Mouse (Mus musculus): Measurements from ENCODE around the gene Pars2. TPM values are rescaled to one million over a fixed set of nuclear protein-coding genes. Genes with fewer than 3 reads are reported as not detected.

Pars2 gene
- polyA plus RNA-seq, 1 experiment from 2014 or later, result 16.0 TPM

- H3K4me2 ChIP-seq (ENCODE audit: low read depth, low read length), result no peak overlapping the region
- DNase-seq (ENCODE audit: low spot score) (no peak), ATAC-seq (replicated peaks; ENCODE audit: insufficient number of reproducible peaks, low FRiP score, low TSS enrichment, low read depth) (no peak)
- no peaks in the 10 kb centered on the region for H3K27me3 ChIP-seq (ENCODE audit: control insufficient read depth, insufficient read depth, low read length)
- H3K27ac ChIP-seq (replicated peaks; ENCODE audit: low read depth, low read length), result no peak overlapping the region
- WGBS, result 74% methylated on average over 12 of the region's 12 CpGs
- H3K4me1 ChIP-seq (ENCODE audit: control insufficient read depth, insufficient read depth, low read length), result no peaks in the 10 kb centered on the region; the same call in 1 of the 2 replicates
- H3K4me3 ChIP-seq (ENCODE audit: low read depth, low read length), result no peak overlapping the region
- no peaks in the 10 kb centered on the region for H3K36me3 ChIP-seq (replicated peaks; ENCODE audit: control insufficient read depth, insufficient read depth, low read depth, low read length)
- H3K9ac ChIP-seq (replicated peaks; ENCODE audit: low read length), result no peak overlapping the region
- H3K9me3 ChIP-seq (replicated peaks; ENCODE audit: control insufficient read depth, low read length), result no peaks in the 10 kb centered on the region
Measured at GRCm38 (mm10) chr4:106615637-106616036, 35.2 kb upstream of the Pars2 start.

DNA sequence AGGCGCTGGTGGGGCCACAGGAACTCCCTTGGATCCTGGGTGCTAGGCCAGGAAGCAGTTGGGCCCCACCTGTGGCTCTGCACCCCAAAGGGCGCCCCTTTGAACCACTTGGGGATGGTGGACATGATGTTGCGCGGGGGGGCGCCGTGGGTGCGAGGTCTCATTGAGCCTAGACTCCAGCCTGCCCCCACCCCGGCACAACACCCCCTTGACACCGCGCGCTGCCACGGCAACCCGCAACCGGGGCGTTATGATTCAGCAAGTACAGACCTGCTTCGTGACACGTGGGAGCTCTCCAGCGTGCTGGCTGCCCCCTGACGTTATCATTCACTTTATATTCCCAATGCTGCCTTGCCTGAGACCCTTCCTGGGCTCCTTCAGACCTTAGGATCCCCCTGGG, 33.8 kb upstream of the Pars2 start, which contains the start of gene Lexm:
Gene Lexm (minus strand): TSS at position 186 of the 400 bp plus-strand sequence.
- no peaks in the 10 kb centered on the region; the same call in 1 of the 2 replicates for H3K4me1 ChIP-seq (ENCODE audit: control insufficient read depth, insufficient read depth, low read length)
- no peak within 1 kb of the TSS for H3K9ac ChIP-seq (replicated peaks; ENCODE audit: low read length)
- H3K27me3 ChIP-seq (ENCODE audit: control insufficient read depth, insufficient read depth, low read length), result peaks cover 2% of the 10 kb centered on the region
- no peak within 1 kb of the TSS for H3K27ac ChIP-seq (replicated peaks; ENCODE audit: low read depth, low read length)
- WGBS, result 2% methylated on average over 18 of the region's 19 CpGs
- H3K4me2 ChIP-seq (ENCODE audit: low read depth, low read length), result peak within 1 kb of the TSS; percentile 27
- DNase-seq (ENCODE audit: low spot score) (peak; percentile 52), ATAC-seq (replicated peaks; ENCODE audit: insufficient number of reproducible peaks, low FRiP score, low TSS enrichment, low read depth) (no peak)
- no peaks in the 10 kb centered on the region for H3K9me3 ChIP-seq (replicated peaks; ENCODE audit: control insufficient read depth, low read length)
- no peaks in the 10 kb centered on the region for H3K36me3 ChIP-seq (replicated peaks; ENCODE audit: control insufficient read depth, insufficient read depth, low read depth, low read length)
- H3K4me3 ChIP-seq (ENCODE audit: low read depth, low read length), result no peak within 1 kb of the TSS

GRCm38 (mm10) chr4:106618898-106619297, 32.0 kb upstream of the Pars2 start:
- Histone ChIP-seq H3K36me3 (replicated peaks; ENCODE audit: control insufficient read depth, insufficient read depth, low read depth, low read length) (no peaks in the 10 kb centered on the region), H3K4me1 (ENCODE audit: control insufficient read depth, insufficient read depth, low read length) (no peaks in the 10 kb centered on the region; the same call in 1 of the 2 replicates), H3K4me3 (ENCODE audit: low read depth, low read length) (no peak overlapping the region), H3K4me2 (ENCODE audit: low read depth, low read length) (no peak overlapping the region), H3K27me3 (ENCODE audit: control insufficient read depth, insufficient read depth, low read length) (peaks cover 18% of the 10 kb centered on the region), H3K9me3 (replicated peaks; ENCODE audit: control insufficient read depth, low read length) (no peaks in the 10 kb centered on the region), H3K9ac (replicated peaks; ENCODE audit: low read length) (no peak overlapping the region), H3K27ac (replicated peaks; ENCODE audit: low read depth, low read length) (no peak overlapping the region)
- WGBS, result 85% methylated on average over 4 of the region's 4 CpGs
- no peak for ATAC-seq (replicated peaks; ENCODE audit: insufficient number of reproducible peaks, low FRiP score, low TSS enrichment, low read depth)
- no peak for DNase-seq (ENCODE audit: low spot score)

GRCm38 (mm10) chr4:106621428-106621827, 29.4 kb upstream of the Pars2 start:
- Histone ChIP-seq H3K27me3 (ENCODE audit: control insufficient read depth, insufficient read depth, low read length) (peaks cover 26% of the 10 kb centered on the region), H3K36me3 (replicated peaks; ENCODE audit: control insufficient read depth, insufficient read depth, low read depth, low read length) (no peaks in the 10 kb centered on the region), H3K27ac (replicated peaks; ENCODE audit: low read depth, low read length) (no peak overlapping the region), H3K4me3 (ENCODE audit: low read depth, low read length) (no peak overlapping the region), H3K9me3 (replicated peaks; ENCODE audit: control insufficient read depth, low read length) (no peaks in the 10 kb centered on the region), H3K9ac (replicated peaks; ENCODE audit: low read length) (no peak overlapping the region), H3K4me1 (ENCODE audit: control insufficient read depth, insufficient read depth, low read length) (no peaks in the 10 kb centered on the region; the same call in 1 of the 2 replicates), H3K4me2 (ENCODE audit: low read depth, low read length) (no peak overlapping the region)
- DNase-seq (ENCODE audit: low spot score), result no peak
- 68% methylated on average over 3 of the region's 3 CpGs for WGBS
- no peak for ATAC-seq (replicated peaks; ENCODE audit: insufficient number of reproducible peaks, low FRiP score, low TSS enrichment, low read depth)

- Histone ChIP-seq H3K9me3 (replicated peaks; ENCODE audit: control insufficient read depth, low read length) (no peaks in the 10 kb centered on the region), H3K27ac (replicated peaks; ENCODE audit: low read depth, low read length) (no peak within 1 kb of the TSS), H3K4me2 (ENCODE audit: low read depth, low read length) (no peak within 1 kb of the TSS), H3K27me3 (ENCODE audit: control insufficient read depth, insufficient read depth, low read length) (peaks cover 26% of the 10 kb centered on the region), H3K9ac (replicated peaks; ENCODE audit: low read length) (no peak within 1 kb of the TSS), H3K4me3 (ENCODE audit: low read depth, low read length) (no peak within 1 kb of the TSS), H3K4me1 (ENCODE audit: control insufficient read depth, insufficient read depth, low read length) (no peaks in the 10 kb centered on the region; the same call in 1 of the 2 replicates), H3K36me3 (replicated peaks; ENCODE audit: control insufficient read depth, insufficient read depth, low read depth, low read length) (no peaks in the 10 kb centered on the region)
- 23% methylated on average over 16 of the region's 16 CpGs for WGBS
- no peak for ATAC-seq (replicated peaks; ENCODE audit: insufficient number of reproducible peaks, low FRiP score, low TSS enrichment, low read depth)
- no peak for DNase-seq (ENCODE audit: low spot score)
Measured at GRCm38 (mm10) chr4:106622030-106622493, 28.8 kb upstream of the Pars2 start, which contains the start of gene Ttc22. Gene Ttc22, plus strand, starts transcription at chr4:106622432.

- DNase-seq (ENCODE audit: low spot score) (no peak), ATAC-seq (replicated peaks; ENCODE audit: insufficient number of reproducible peaks, low FRiP score, low TSS enrichment, low read depth) (no peak)
- Histone ChIP-seq H3K9me3 (replicated peaks; ENCODE audit: control insufficient read depth, low read length) (no peaks in the 10 kb centered on the region), H3K9ac (replicated peaks; ENCODE audit: low read length) (no peak overlapping the region), H3K4me2 (ENCODE audit: low read depth, low read length) (no peak overlapping the region), H3K4me3 (ENCODE audit: low read depth, low read length) (no peak overlapping the region), H3K27me3 (ENCODE audit: control insufficient read depth, insufficient read depth, low read length) (peaks cover 26% of the 10 kb centered on the region), H3K36me3 (replicated peaks; ENCODE audit: control insufficient read depth, insufficient read depth, low read depth, low read length) (no peaks in the 10 kb centered on the region), H3K27ac (replicated peaks; ENCODE audit: low read depth, low read length) (no peak overlapping the region), H3K4me1 (ENCODE audit: control insufficient read depth, insufficient read depth, low read length) (no peaks in the 10 kb centered on the region)
- WGBS, result 29% methylated on average over 26 of the region's 28 CpGs
Measured at GRCm38 (mm10) chr4:106622712-106623111, 28.2 kb upstream of the Pars2 start.

GRCm38 (mm10) chr4:106624271-106624670, 26.6 kb upstream of the Pars2 start:
- H3K9me3 ChIP-seq (replicated peaks; ENCODE audit: control insufficient read depth, low read length), result no peaks in the 10 kb centered on the region
- WGBS, result 89% methylated on average over 10 of the region's 10 CpGs
- H3K4me3 ChIP-seq (ENCODE audit: low read depth, low read length), result no peak overlapping the region

DNA sequence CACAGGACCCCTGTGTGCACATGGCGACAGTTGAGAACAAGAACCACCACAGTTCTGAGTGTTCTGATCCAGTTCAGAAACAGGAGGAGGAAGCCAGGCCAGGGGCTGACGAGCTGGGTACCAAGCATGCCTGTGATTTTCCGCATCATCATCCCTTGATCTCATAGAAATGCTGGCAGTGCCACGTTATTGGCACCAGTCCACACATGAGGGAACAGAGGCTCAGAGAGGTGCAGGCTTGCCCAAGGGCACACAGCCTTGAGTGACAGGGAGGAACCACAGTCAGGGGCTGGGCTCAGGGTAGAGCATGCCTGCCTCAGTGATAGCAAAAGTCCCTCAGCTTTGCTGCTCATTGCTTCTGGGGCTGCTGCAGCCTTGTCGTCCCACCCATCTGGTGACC, 23.1 kb upstream of the Pars2 start:
- H3K9ac ChIP-seq (replicated peaks; ENCODE audit: low read length), result no peak overlapping the region
- DNase-seq (ENCODE audit: low spot score) (no peak), ATAC-seq (replicated peaks; ENCODE audit: insufficient number of reproducible peaks, low FRiP score, low TSS enrichment, low read depth) (no peak)
- 69% methylated on average over 5 of the region's 5 CpGs for WGBS
- no peak overlapping the region for H3K27ac ChIP-seq (replicated peaks; ENCODE audit: low read depth, low read length)
- H3K36me3 ChIP-seq (replicated peaks; ENCODE audit: control insufficient read depth, insufficient read depth, low read depth, low read length), result no peaks in the 10 kb centered on the region
- H3K9me3 ChIP-seq (replicated peaks; ENCODE audit: control insufficient read depth, low read length), result no peaks in the 10 kb centered on the region
- no peaks in the 10 kb centered on the region for H3K4me1 ChIP-seq (ENCODE audit: control insufficient read depth, insufficient read depth, low read length)
- no peak overlapping the region for H3K4me2 ChIP-seq (ENCODE audit: low read depth, low read length)
- H3K27me3 ChIP-seq (ENCODE audit: control insufficient read depth, insufficient read depth, low read length), result peaks cover 17% of the 10 kb centered on the region
- no peak overlapping the region for H3K4me3 ChIP-seq (ENCODE audit: low read depth, low read length)

More at GRCm38 (mm10) chr4:106624271-106624670, 26.6 kb upstream of the Pars2 start:
- H3K27ac ChIP-seq (replicated peaks; ENCODE audit: low read depth, low read length), result no peak overlapping the region
- no peaks in the 10 kb centered on the region for H3K36me3 ChIP-seq (replicated peaks; ENCODE audit: control insufficient read depth, insufficient read depth, low read depth, low read length)
- no peaks in the 10 kb centered on the region for H3K4me1 ChIP-seq (ENCODE audit: control insufficient read depth, insufficient read depth, low read length)
- H3K27me3 ChIP-seq (ENCODE audit: control insufficient read depth, insufficient read depth, low read length), result peaks cover 26% of the 10 kb centered on the region
- H3K9ac ChIP-seq (replicated peaks; ENCODE audit: low read length), result no peak overlapping the region
- no peak for ATAC-seq (replicated peaks; ENCODE audit: insufficient number of reproducible peaks, low FRiP score, low TSS enrichment, low read depth)
- DNase-seq (ENCODE audit: low spot score), result no peak
- H3K4me2 ChIP-seq (ENCODE audit: low read depth, low read length), result no peak overlapping the region

All from embryonic facial prominence, embryonic 11.5 days (tissue).